Mouse (Mus musculus) kidney, adult 2 months (tissue): ENCODE measurements at regions not wholly inside any gene's neighbourhood (a gene's known extent, or its start where the extent isn't known, plus 50 kb on each side); places are given as distances from the start of the nearest gene placed in this dataset.

Experiments used
- CTCF ChIP-seq: fragments of 200-500 bp; conservative IDR thresholded peaks from 2 replicates; pipeline ENCODE4 v1.5.1; 2011; ENCODE audit warnings: low read depth, mild to moderate bottlenecking, control low read depth, low read length, moderate library complexity, mixed read lengths; ENCODE audit not compliant: insufficient read depth, insufficient read length
- POLR2A ChIP-seq: fragments of 200-500 bp; IDR thresholded peaks from one replicate; pipeline ENCODE4 v1.6.1; 2011; ENCODE audit warnings: low read depth, low read length, control low read depth

DNA sequence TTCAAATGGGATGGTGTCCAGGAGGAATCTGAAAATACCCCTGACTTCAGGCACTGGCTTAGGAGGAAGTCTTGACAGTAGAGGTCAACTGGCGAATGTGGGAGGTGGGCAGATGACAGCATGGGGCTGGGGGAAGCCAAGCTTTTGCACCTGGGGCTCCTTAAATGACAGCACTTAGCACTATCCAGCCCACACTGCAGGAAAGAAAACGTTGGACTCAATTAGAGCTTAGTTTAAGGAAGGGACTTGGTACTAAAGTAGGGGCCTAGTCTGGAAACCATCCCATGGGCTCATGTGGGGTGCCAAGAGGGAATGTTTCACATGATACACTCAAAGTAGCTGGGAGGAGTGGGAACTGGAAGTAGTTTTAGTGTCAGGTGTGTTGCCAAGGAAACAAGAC, 207.6 kb downstream of the Tbx15 start:
- TF ChIP-seq CTCF: no peak
- TF ChIP-seq POLR2A: no peak
